Mouse (Mus musculus) bone marrow macrophage, adult 2 months (primary cell): ENCODE data around the gene Lgr4.

ENCODE experiments used
- CTCF ChIP-seq: IDR thresholded peaks from 2 replicates; pipeline ENCODE4 v1.5.1; 2012; ENCODE audit warnings: low read depth, mild to moderate bottlenecking, low read length, moderate library complexity
- POLR2A ChIP-seq: IDR thresholded peaks from 2 replicates; pipeline ENCODE4 v1.6.1; 2012; ENCODE audit warnings: mild to moderate bottlenecking, low read depth, low read length, borderline replicate concordance

DNA sequence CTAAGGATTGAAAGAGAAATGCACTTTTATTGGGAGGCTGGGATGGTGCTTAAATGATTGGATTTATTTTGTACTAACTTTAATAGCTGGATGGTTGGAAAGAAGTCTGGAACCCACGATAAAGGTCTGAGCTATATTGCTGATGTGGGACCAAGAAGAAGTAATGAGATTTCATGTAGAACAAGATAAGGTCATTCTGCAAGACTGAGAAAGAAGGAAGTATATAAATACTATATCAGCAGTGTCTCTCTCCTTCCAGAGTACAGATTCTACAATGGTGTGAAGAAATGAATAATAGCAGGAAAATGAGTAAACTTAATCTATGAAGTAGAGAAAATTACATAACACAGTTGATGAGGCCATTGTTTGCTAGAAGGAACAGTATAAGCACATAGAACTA, 103.0 kb downstream of the Lgr4 start:
- TF ChIP-seq CTCF (no peak), POLR2A (no peak)
